24 mouse cellular contexts compared by ENCODE assay signal in the genomic region with DNA sequence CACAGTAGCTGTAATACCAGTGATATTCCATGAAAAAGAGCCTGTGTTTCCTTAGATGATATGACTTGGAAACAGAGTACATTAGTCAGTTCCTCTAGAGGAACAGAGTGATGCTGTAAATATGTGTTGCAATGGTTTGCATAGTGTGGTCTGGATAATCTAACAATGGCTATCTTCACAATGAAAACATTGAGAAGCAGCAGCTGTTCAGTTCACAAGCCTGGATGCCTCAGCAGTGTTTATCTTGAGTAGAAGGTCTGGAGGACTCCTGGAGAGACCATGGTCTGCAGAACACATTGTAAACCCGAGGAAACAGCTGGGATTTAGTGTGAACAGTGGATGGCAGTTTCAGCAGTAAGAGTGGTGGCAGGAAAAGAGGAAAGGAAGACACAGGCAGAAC.
DNase-seq lines count a peak whose midpoint lies in the region; ATAC-seq and TF ChIP-seq lines count a peak whose summit lies in the region.
"Had no signal": no experiment of that assay in that cellular context is flagged by ENCODE, and none has a peak within 500 bp of the region (broad histone marks: within the 10 kb centered on the region; RNA-seq: fewer than 3 reads in every experiment).

No protein-coding gene starts in this region.

- no peak for DNase-seq in heart, postnatal 4 days
- peak; percentile 46 for DNase-seq in lung, postnatal 0 days (ENCODE audit: low spot score)
- no peak for DNase-seq in lung, postnatal 10 days
- peak; percentile 1 for DNase-seq in mesoderm, embryonic 11.5 days (ENCODE audit: low read depth, low spot score)
- no peak for DNase-seq in cerebellum, postnatal 10 days
- DNase-seq: adrenal gland, adult 2 months; B cell, adult 2 months; cerebellum, adult 11-12 months; cerebellum, postnatal 14 days; kidney, adult 8-10 months; kidney, postnatal 25 days; layer of hippocampus, postnatal 36 days; right cerebral cortex, adult 18-20 months; right cerebral cortex, postnatal 4 days had no signal

- no peaks in the 10 kb centered on the region for H3K27me3 ChIP-seq in heart, embryonic 14.5 days (ENCODE audit: control insufficient read depth, insufficient read depth, low read length)
- no peaks in the 10 kb centered on the region for H3K27me3 ChIP-seq in intestine, embryonic 15.5 days (replicated peaks)
- H3K27me3 ChIP-seq in intestine, postnatal 0 days (replicated peaks; ENCODE audit: control insufficient read depth, insufficient read depth, low read length), result no peaks in the 10 kb centered on the region
- H3K27me3 ChIP-seq in lung, postnatal 0 days (replicated peaks; ENCODE audit: insufficient read depth, low read length), result no peaks in the 10 kb centered on the region
- H3K27me3 ChIP-seq: CH12.LX; embryonic facial prominence, embryonic 15.5 days; forebrain, embryonic 15.5 days; neural tube, embryonic 15.5 days had no signal

- no peaks in the 10 kb centered on the region for H3K4me1 ChIP-seq in heart, embryonic 14.5 days (ENCODE audit: control insufficient read depth in 2 of 2, insufficient read depth in 2 of 2, low read length in 2 of 2)
- H3K4me1 ChIP-seq in intestine, embryonic 15.5 days (replicated peaks), result no peaks in the 10 kb centered on the region
- no peaks in the 10 kb centered on the region for H3K4me1 ChIP-seq in intestine, postnatal 0 days (replicated peaks; ENCODE audit: control insufficient read depth, insufficient read depth, low read length)
- H3K4me1 ChIP-seq in lung, postnatal 0 days (ENCODE audit: insufficient read depth, low read depth, low read length), result no peaks in the 10 kb centered on the region
- H3K4me1 ChIP-seq: embryonic facial prominence, embryonic 15.5 days; forebrain, embryonic 15.5 days; neural tube, embryonic 15.5 days had no signal

- H3K4me2 ChIP-seq in heart, embryonic 14.5 days (ENCODE audit: low read length), result no peak overlapping the region
- no peak overlapping the region for H3K4me2 ChIP-seq in intestine, embryonic 15.5 days (replicated peaks)
- H3K4me2 ChIP-seq in intestine, postnatal 0 days (replicated peaks; ENCODE audit: low read depth), result no peak overlapping the region
- H3K4me2 ChIP-seq in lung, postnatal 0 days (replicated peaks; ENCODE audit: low read depth, low read length), result no peak overlapping the region
- H3K4me2 ChIP-seq: embryonic facial prominence, embryonic 15.5 days; forebrain, embryonic 15.5 days; midbrain, embryonic 11.5 days; neural tube, embryonic 15.5 days had no signal

- no peaks in the 10 kb centered on the region for H3K36me3 ChIP-seq in heart, embryonic 14.5 days (ENCODE audit: control insufficient read depth, insufficient read depth, low read length)
- no peaks in the 10 kb centered on the region for H3K36me3 ChIP-seq in intestine, embryonic 15.5 days
- H3K36me3 ChIP-seq in intestine, postnatal 0 days (ENCODE audit: control insufficient read depth, insufficient read depth), result no peaks in the 10 kb centered on the region
- no peaks in the 10 kb centered on the region for H3K36me3 ChIP-seq in lung, postnatal 0 days (ENCODE audit: insufficient read depth, low read length)
- H3K36me3 ChIP-seq: embryonic facial prominence, embryonic 15.5 days; forebrain, embryonic 15.5 days; G1E; neural tube, embryonic 15.5 days had no signal

- TF ChIP-seq CTCF in intestine, postnatal 0 days (IDR thresholded peaks at IDR 0.05; ENCODE audit: low read depth), result no peak
- TF ChIP-seq CTCF in lung, postnatal 0 days (IDR thresholded peaks at IDR 0.05), result no peak

- WGBS in heart, embryonic 14.5 days, result 16% methylated on average over 1 of the region's 1 CpGs
- WGBS in intestine, embryonic 15.5 days, result 16% methylated on average over 1 of the region's 1 CpGs
- 21% methylated on average over 1 of the region's 1 CpGs for WGBS in intestine, postnatal 0 days
- WGBS in lung, postnatal 0 days, result 8% methylated on average over 1 of the region's 1 CpGs

- H3K27ac ChIP-seq in heart, embryonic 14.5 days (replicated peaks in 1 of 2; ENCODE audit: control insufficient read depth in 1 of 2, insufficient read depth in 1 of 2, low read depth in 2 of 2, low read length in 2 of 2), result no peak overlapping the region
- no peak overlapping the region for H3K27ac ChIP-seq in intestine, embryonic 15.5 days
- H3K27ac ChIP-seq in intestine, postnatal 0 days (ENCODE audit: low read depth, low read length), result no peak overlapping the region
- no peak overlapping the region for H3K27ac ChIP-seq in lung, postnatal 0 days (ENCODE audit: low read length)
- H3K27ac ChIP-seq: embryonic facial prominence, embryonic 15.5 days; forebrain, embryonic 15.5 days; hindbrain, postnatal 0 days; neural tube, embryonic 15.5 days had no signal

- H3K9ac ChIP-seq in heart, embryonic 14.5 days (ENCODE audit: low read length), result no peak overlapping the region
- H3K9ac ChIP-seq in intestine, embryonic 15.5 days, result no peak overlapping the region
- no peak overlapping the region for H3K9ac ChIP-seq in intestine, postnatal 0 days (ENCODE audit: low read depth, low read length)
- H3K9ac ChIP-seq in lung, postnatal 0 days (replicated peaks; ENCODE audit: low read depth), result no peak overlapping the region
- H3K9ac ChIP-seq: embryonic facial prominence, embryonic 15.5 days; forebrain, embryonic 15.5 days; neural tube, embryonic 15.5 days had no signal

- no peak overlapping the region for H3K4me3 ChIP-seq in heart, embryonic 14.5 days (ENCODE audit: control insufficient read depth in 1 of 2, insufficient read depth in 1 of 2, low read depth in 1 of 2, low read length in 2 of 2)
- no peak overlapping the region for H3K4me3 ChIP-seq in intestine, embryonic 15.5 days (replicated peaks)
- no peak overlapping the region for H3K4me3 ChIP-seq in intestine, postnatal 0 days (ENCODE audit: low read depth, low read length)
- no peak overlapping the region for H3K4me3 ChIP-seq in lung, postnatal 0 days (ENCODE audit: low read depth, low read length)
- H3K4me3 ChIP-seq: embryonic facial prominence, embryonic 15.5 days; forebrain, embryonic 15.5 days; neural tube, embryonic 15.5 days had no signal

- TF ChIP-seq EP300 in lung, postnatal 0 days (IDR thresholded peaks at IDR 0.05), result no peak

- H3K9me3 ChIP-seq in heart, embryonic 14.5 days (ENCODE audit: control insufficient read depth, low read length), result no peaks in the 10 kb centered on the region
- no peaks in the 10 kb centered on the region for H3K9me3 ChIP-seq in intestine, embryonic 15.5 days
- no peaks in the 10 kb centered on the region for H3K9me3 ChIP-seq in intestine, postnatal 0 days (ENCODE audit: control insufficient read depth)
- no peaks in the 10 kb centered on the region for H3K9me3 ChIP-seq in lung, postnatal 0 days (ENCODE audit: low read length)
- H3K9me3 ChIP-seq: embryonic facial prominence, embryonic 15.5 days; forebrain, embryonic 15.5 days; G1E; neural tube, embryonic 15.5 days had no signal

- ATAC-seq in heart, embryonic 14.5 days (ENCODE audit: insufficient number of reproducible peaks, insufficient read depth, low FRiP score, low read depth), result 0 out of 2 replicates have a peak, but pooled peaks have one; percentile 59
- ATAC-seq in intestine, embryonic 15.5 days, result 0 out of 2 replicates have a peak, but pooled peaks have one; percentile 15
- no peak for ATAC-seq in intestine, postnatal 0 days
- ATAC-seq in lung, postnatal 0 days, result peak; percentile 65
- ATAC-seq: forebrain, embryonic 15.5 days; hindbrain, postnatal 0 days had no signal

Comparison
In these comparisons a context has a peak if more than half of its experiments do, and no peak if none do; other contexts are left out.
1. DNase-seq: peak in lung, postnatal 0 days (single experiment) and mesoderm, embryonic 11.5 days (single experiment); none in heart, postnatal 4 days (single experiment), lung, postnatal 10 days (single experiment) and cerebellum, postnatal 10 days (0 of 2).